Mouse (Mus musculus) thymus, adult 2 months (tissue): ENCODE data around the gene Slc7a7. TPM values are rescaled to one million over a fixed set of nuclear protein-coding genes. Genes with fewer than 3 reads are reported as not detected.

Source experiments
- DNase-seq: peaks from one replicate; pipeline ENCODE4 v3.0.0; 2021
- H3K27ac ChIP-seq: fragments of 200-500 bp; 2 replicates; pipeline ENCODE4 v1.5.1; 2012; ENCODE audit warnings: low read length, control low read depth; ENCODE audit not compliant: control insufficient read depth, insufficient read depth
- H3K27me3 ChIP-seq: fragments of 200-500 bp; 2 replicates; pipeline ENCODE4 v1.6.1; 2012; ENCODE audit warnings: mild to moderate bottlenecking, low read length, moderate library complexity, mixed read lengths; ENCODE audit not compliant: control insufficient read depth, insufficient read depth
- H3K36me3 ChIP-seq: fragments of 200-500 bp; 2 replicates; pipeline ENCODE4 v1.6.1; 2012; ENCODE audit warnings: mild to moderate bottlenecking, low read length, moderate library complexity; ENCODE audit not compliant: control insufficient read depth, insufficient read depth
- H3K4me1 ChIP-seq: fragments of 200-500 bp; replicated peaks from 2 replicates; pipeline ENCODE4 v1.6.1; 2012; ENCODE audit warnings: low read length; ENCODE audit not compliant: control insufficient read depth, insufficient read depth
- H3K4me3 ChIP-seq: fragments of 200-500 bp; 2 replicates; pipeline ENCODE4 v1.5.1; 2012; ENCODE audit warnings: mild to moderate bottlenecking, low read length, control low read depth, moderate library complexity; ENCODE audit not compliant: control insufficient read depth, insufficient read depth
- CTCF ChIP-seq: fragments of 200-500 bp; IDR thresholded peaks from 2 replicates; pipeline ENCODE4 v1.5.1; 2012; ENCODE audit warnings: mild to moderate bottlenecking, control low read depth, low read length, moderate library complexity, borderline replicate concordance; ENCODE audit not compliant: control insufficient read depth, poor library complexity, insufficient read depth; ENCODE audit errors: extremely low read depth
- POLR2A ChIP-seq: fragments of 200-500 bp; IDR thresholded peaks from 2 replicates; pipeline ENCODE4 v1.6.1; 2012; ENCODE audit warnings: mild to moderate bottlenecking, low read length, control low read depth, moderate library complexity; ENCODE audit not compliant: control insufficient read depth, poor library complexity, insufficient read depth; ENCODE audit errors: extremely low read depth
- WGBS: fragments of 180-500 bp; shearing (Covaris S2); methylation state at CpG from one replicate; pipeline ENCODE4 v1.1.7; 2018; 5-methylcytosine and 5-hydroxymethylcytosine counted together
- polyA plus RNA-seq: library from polyadenylated mRNA; depleted of rRNA; stranded (reverse); fragments of >200 nt; gene quantifications from 2 replicates; pipeline ENCODE4 v1.2.3, GENCODE M21; 2012

Gene Slc7a7
- polyA plus RNA-seq, 1 experiment: 29.3 TPM

GRCm38 (mm10) chr14:54457907-54458569 lies 40.5 kb upstream of the Slc7a7 start:
- Histone ChIP-seq H3K36me3 (no peaks in the 10 kb centered on the region), H3K4me3 (no peak overlapping the region), H3K27ac (no peak overlapping the region), H3K27me3 (no peaks in the 10 kb centered on the region), H3K4me1 (no peaks in the 10 kb centered on the region)
- 95% methylated on average over 14 of the region's 14 CpGs for WGBS
- DNase-seq: no peak
- no peak for TF ChIP-seq POLR2A
- TF ChIP-seq CTCF: no peak

GRCm38 (mm10) chr14:54454669-54455528 lies 37.3 kb upstream of the Slc7a7 start:
- H3K27ac ChIP-seq: no peak overlapping the region
- no peaks in the 10 kb centered on the region for H3K27me3 ChIP-seq
- no peak for DNase-seq
- TF ChIP-seq CTCF: no peak
- TF ChIP-seq POLR2A: no peak
- no peak overlapping the region for H3K4me3 ChIP-seq
- WGBS: 91% methylated on average over 11 of the region's 11 CpGs
- H3K36me3 ChIP-seq: no peaks in the 10 kb centered on the region
- H3K4me1 ChIP-seq: no peaks in the 10 kb centered on the region

DNA sequence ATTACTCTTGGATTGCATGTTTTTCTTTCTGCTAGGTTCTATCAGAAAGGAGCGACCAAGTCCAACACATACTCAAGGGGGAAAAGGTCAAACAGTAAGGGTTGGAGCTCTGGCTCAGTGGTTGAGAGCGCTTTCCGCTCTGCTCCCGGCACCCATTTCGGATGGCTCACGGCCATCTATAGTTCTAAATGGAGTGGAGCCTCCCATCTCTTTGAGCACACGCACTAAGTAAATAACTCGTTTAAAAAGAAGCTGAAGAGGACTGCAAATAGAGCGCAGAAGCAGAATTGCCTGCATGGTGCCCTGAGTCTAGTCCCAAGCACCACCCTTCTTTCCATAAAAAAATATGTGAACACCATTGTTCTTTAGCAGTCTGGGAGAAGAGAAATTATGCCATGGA lies 36.0 kb upstream of the Slc7a7 start:
- no peak for DNase-seq
- Histone ChIP-seq H3K36me3 (no peaks in the 10 kb centered on the region), H3K27ac (no peak overlapping the region), H3K4me1 (peaks cover 8% of the 10 kb centered on the region), H3K4me3 (no peak overlapping the region), H3K27me3 (no peaks in the 10 kb centered on the region)
- TF ChIP-seq POLR2A (no peak), CTCF (no peak)
- 95% methylated on average over 9 of the region's 9 CpGs for WGBS

DNA sequence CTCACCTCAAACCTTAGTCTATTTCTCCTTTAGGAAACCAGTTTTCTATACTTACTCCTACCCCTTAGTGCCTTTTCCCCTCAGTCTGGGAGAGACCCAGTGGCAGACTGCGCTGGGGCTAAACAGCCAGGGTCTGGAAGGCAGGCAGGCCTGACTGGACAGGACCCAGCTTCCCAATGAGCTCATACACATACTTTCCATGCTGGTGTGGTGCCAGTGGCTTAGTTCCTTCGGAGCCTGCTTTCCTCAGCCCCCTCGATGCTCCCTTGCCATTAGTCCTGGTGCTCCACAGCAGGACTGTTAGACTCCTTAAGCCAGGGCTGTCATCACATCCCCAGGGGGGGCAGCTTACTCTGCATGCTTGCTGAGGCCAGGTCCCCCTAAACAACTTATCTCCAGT lies 27.9 kb upstream of the Slc7a7 start:
- peaks cover 18% of the 10 kb centered on the region for H3K4me1 ChIP-seq
- 83% methylated on average over 3 of the region's 3 CpGs for WGBS
- no peaks in the 10 kb centered on the region for H3K36me3 ChIP-seq
- H3K27me3 ChIP-seq: no peaks in the 10 kb centered on the region
- no peak overlapping the region for H3K4me3 ChIP-seq
- no peak for DNase-seq
- TF ChIP-seq POLR2A (no peak), CTCF (no peak)
- no peak overlapping the region for H3K27ac ChIP-seq

- no peaks in the 10 kb centered on the region for H3K27me3 ChIP-seq
- no peak overlapping the region for H3K27ac ChIP-seq
- H3K4me3 ChIP-seq: no peak overlapping the region
- H3K36me3 ChIP-seq: no peaks in the 10 kb centered on the region
- TF ChIP-seq CTCF (no peak), POLR2A (no peak)
- WGBS: 93% methylated on average over 15 of the region's 15 CpGs
- H3K4me1 ChIP-seq: peaks cover 14% of the 10 kb centered on the region
- DNase-seq: no peak
Measured at GRCm38 (mm10) chr14:54443712-54444618, 26.4 kb upstream of the Slc7a7 start.

DNA sequence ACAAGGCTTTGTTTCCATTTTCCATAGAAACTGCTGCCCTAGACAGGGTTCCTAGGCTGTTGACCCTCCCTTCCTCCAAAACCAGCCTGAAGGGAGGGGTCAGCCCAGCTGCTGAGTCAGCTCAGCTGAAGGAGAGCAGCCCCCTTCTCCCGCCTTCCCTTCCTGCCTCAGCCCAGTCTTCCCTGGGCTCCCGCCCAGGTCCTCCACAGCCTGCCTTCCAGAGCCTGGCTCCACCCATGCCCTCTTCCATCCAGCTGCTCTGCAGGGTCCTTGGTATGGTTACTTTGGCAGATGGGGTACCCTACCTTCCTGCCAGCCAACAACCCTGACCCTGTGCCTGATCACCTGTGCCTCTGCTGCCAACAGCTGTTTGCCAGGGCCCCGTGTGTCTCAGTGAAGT lies 25.6 kb upstream of the Slc7a7 start:
- peaks cover 8% of the 10 kb centered on the region for H3K4me1 ChIP-seq
- H3K4me3 ChIP-seq: no peak overlapping the region
- WGBS: 70% methylated on average over 3 of the region's 3 CpGs
- no peak overlapping the region for H3K27ac ChIP-seq
- TF ChIP-seq CTCF: no peak
- H3K36me3 ChIP-seq: no peaks in the 10 kb centered on the region
- H3K27me3 ChIP-seq: no peaks in the 10 kb centered on the region
- no peak for DNase-seq
